In genomic region chr5:105292492-105292891, GRCm38 (mm10) we compare ENCODE assay signal across 27 mouse cellular contexts. TPM values are rescaled to one million over a fixed set of nuclear protein-coding genes. Genes with fewer than 3 reads are reported as not detected.
A peak's percentile ranks its signal among the peaks of the same experiment; 100 is the strongest.
DNase-seq lines count a peak whose midpoint lies in the region; ATAC-seq and TF ChIP-seq lines count a peak whose summit lies in the region.
"Had no signal": no experiment of that assay in that cellular context is flagged by ENCODE, and none has a peak within 500 bp of the region (broad histone marks: within the 10 kb centered on the region; RNA-seq: fewer than 3 reads in every experiment).

No protein-coding gene starts in this region.

- no peaks in the 10 kb centered on the region for H3K27me3 ChIP-seq in heart, postnatal 0 days (ENCODE audit: control insufficient read depth, insufficient read depth, low read length)
- H3K27me3 ChIP-seq in liver, embryonic 16.5 days (ENCODE audit: control insufficient read depth, insufficient read depth, low read depth, low read length), result no peaks in the 10 kb centered on the region
- H3K27me3 ChIP-seq: limb, embryonic 13.5 days; midbrain, embryonic 15.5 days; neural tube, embryonic 13.5 days had no signal

- no peak for DNase-seq in heart, postnatal 0 days (ENCODE audit: low spot score)
- no peak for DNase-seq in heart, adult 18-20 months
- DNase-seq in liver, result no peak
- DNase-seq in adrenal gland, postnatal 25 days, result no peak
- DNase-seq: cerebellum, adult 11 months; gastrocnemius, postnatal 25 days; kidney, adult 2 months; kidney, postnatal 10 days; lung, postnatal 14 days; right cerebral cortex, adult 18-20 months had no signal

- peak overlapping the region; percentile 43; the same call in 1 of the 2 replicates for H3K4me2 ChIP-seq in heart, postnatal 0 days (ENCODE audit: low read depth, low read length)
- H3K4me2 ChIP-seq in liver, embryonic 16.5 days (ENCODE audit: low read depth, low read length), result no peak overlapping the region
- H3K4me2 ChIP-seq: limb, embryonic 13.5 days; midbrain, embryonic 15.5 days; neural tube, embryonic 13.5 days had no signal

- no peaks in the 10 kb centered on the region for H3K36me3 ChIP-seq in heart, postnatal 0 days (replicated peaks; ENCODE audit: control insufficient read depth, insufficient read depth, low read length)
- H3K36me3 ChIP-seq in liver, embryonic 16.5 days (ENCODE audit: control insufficient read depth, insufficient read depth), result no peaks in the 10 kb centered on the region
- no peaks in the 10 kb centered on the region for H3K36me3 ChIP-seq in macrophage (ENCODE audit: inconsistent target)
- H3K36me3 ChIP-seq: forebrain, embryonic 10.5 days; heart, embryonic 10.5 days; hindbrain, embryonic 10.5 days; limb, embryonic 13.5 days; midbrain, embryonic 15.5 days; neural tube, embryonic 13.5 days had no signal

- no peaks in the 10 kb centered on the region for H3K9me3 ChIP-seq in heart, postnatal 0 days (replicated peaks; ENCODE audit: control insufficient read depth, low read length)
- H3K9me3 ChIP-seq in liver, embryonic 16.5 days (replicated peaks; ENCODE audit: control insufficient read depth, low read length), result no peaks in the 10 kb centered on the region
- H3K9me3 ChIP-seq: forebrain, embryonic 10.5 days; heart, embryonic 10.5 days; hindbrain, embryonic 10.5 days; limb, embryonic 13.5 days; midbrain, embryonic 15.5 days; neural tube, embryonic 13.5 days had no signal

- no peaks in the 10 kb centered on the region for H3K4me1 ChIP-seq in heart, postnatal 0 days (ENCODE audit: control insufficient read depth, insufficient read depth)
- H3K4me1 ChIP-seq in liver, embryonic 16.5 days (ENCODE audit: control insufficient read depth, low read depth, low read length), result no peaks in the 10 kb centered on the region
- H3K4me1 ChIP-seq in brown adipose tissue, adult 24 weeks (ENCODE audit: control insufficient read depth, insufficient read depth, insufficient read length, low read length), result peaks cover 9% of the 10 kb centered on the region
- H3K4me1 ChIP-seq: forebrain, embryonic 10.5 days; midbrain, embryonic 15.5 days; neural tube, embryonic 13.5 days had no signal

- H3K79me2 ChIP-seq in macrophage (ENCODE audit: inconsistent target), result peaks cover 32% of the 10 kb centered on the region; the same call in 1 of the 2 replicates

- TF ChIP-seq EP300 in heart, postnatal 0 days (IDR thresholded peaks at IDR 0.05; ENCODE audit: low read depth), result no peak

- no peak overlapping the region for H3K9ac ChIP-seq in heart, postnatal 0 days (replicated peaks; ENCODE audit: low read depth, low read length)
- no peak overlapping the region for H3K9ac ChIP-seq in liver, embryonic 16.5 days (ENCODE audit: low read depth, low read length)
- H3K9ac ChIP-seq: limb, embryonic 13.5 days; midbrain, embryonic 15.5 days; neural tube, embryonic 13.5 days had no signal

- WGBS in heart, postnatal 0 days, result 98% methylated on average over 1 of the region's 1 CpGs
- 55% methylated on average over 1 of the region's 1 CpGs for WGBS in liver, embryonic 16.5 days (ENCODE audit: insufficient replicate concordance)
- 100% methylated on average over 1 of the region's 1 CpGs for WGBS in macrophage (ENCODE audit: missing documents)

- no peak for TF ChIP-seq CTCF in heart, postnatal 0 days (IDR thresholded peaks at IDR 0.05; ENCODE audit: low read depth)

- H3K27ac ChIP-seq in heart, postnatal 0 days (ENCODE audit: low read depth), result no peak overlapping the region
- H3K27ac ChIP-seq in liver, embryonic 16.5 days (ENCODE audit: low read length), result no peak overlapping the region
- peak overlapping the region; percentile 81 for H3K27ac ChIP-seq in brown adipose tissue, adult 24 weeks (replicated peaks; ENCODE audit: low read depth, low read length)
- H3K27ac ChIP-seq in macrophage, result no peak overlapping the region
- H3K27ac ChIP-seq: forebrain, embryonic 10.5 days; heart, embryonic 10.5 days; midbrain, embryonic 15.5 days; neural tube, embryonic 13.5 days had no signal

- H3K4me3 ChIP-seq in heart, postnatal 0 days (ENCODE audit: low read depth, low read length), result no peak overlapping the region
- no peak overlapping the region for H3K4me3 ChIP-seq in liver, embryonic 16.5 days (ENCODE audit: low read depth, low read length)
- peak overlapping the region; percentile 44 for H3K4me3 ChIP-seq in brown adipose tissue, adult 24 weeks (ENCODE audit: insufficient read depth, low read depth, low read length)
- peak overlapping the region; percentile 3; the same call in 1 of the 2 replicates for H3K4me3 ChIP-seq in macrophage (ENCODE audit: inconsistent target)
- H3K4me3 ChIP-seq: forebrain, embryonic 10.5 days; heart, embryonic 10.5 days; hindbrain, embryonic 10.5 days; limb, embryonic 13.5 days; midbrain, embryonic 15.5 days; neural tube, embryonic 13.5 days had no signal

- ATAC-seq in heart, postnatal 0 days (ENCODE audit: insufficient read depth, low read depth), result no peak
- peak; percentile 32; the same call in 1 of the 2 replicates for ATAC-seq in liver, embryonic 16.5 days (ENCODE audit: low read depth)
- ATAC-seq: forebrain, embryonic 16.5 days; midbrain, embryonic 15.5 days had no signal

RNA-seq across cellular contexts. Expression of gene Gm43302, which starts 1.0 kb away (rescaled TPM):
- 0.93 TPM in 1 of 2 replicates, not detected in the other for total RNA-seq in heart, postnatal 0 days (2014; rRNA removed; ENCODE audit: low replicate concordance)
- 0.10 TPM in 1 of 2 replicates, not detected in the other for polyA plus RNA-seq in heart, postnatal 0 days (2015; fragmentation: Nextera tagmentation; extraction: Ambion mirVana)
- total RNA-seq in heart, adult 18-20 months (2021), result not detected
- 0.02 and 0.14 TPM in 2 replicates for polyA plus RNA-seq in liver, embryonic 16.5 days (2015; fragmentation: Nextera tagmentation; extraction: Ambion mirVana)
- polyA plus RNA-seq in brown adipose tissue, adult 24 weeks (2012; ENCODE audit: insufficient read depth, insufficient read length, missing spikeins), result 2.3 and 5.3 TPM in 2 replicates
- 1 to 10 TPM in 8 of 26 experiments, under 1 TPM in 6, not detected in 12; 0.13 to 5.9 (median 1.6) TPM for total RNA-seq in macrophage (2018; cell fraction: chromatin; rRNA removed)
- total RNA-seq in macrophage (2018; cell fraction: cytosol; rRNA removed), result 1 to 10 TPM in 8 of 26 experiments, under 1 TPM in 9, not detected in 9; 0.06 to 1.9 (median 0.93) TPM
- 1 to 10 TPM in 12 of 26 experiments, under 1 TPM in 5, not detected in 9; 0.40 to 5.4 (median 2.0) TPM for total RNA-seq in macrophage (2018; cell fraction: nucleus; rRNA removed)
- polyA plus RNA-seq in macrophage (2018), result 0.05 TPM in 1 of 3 replicates, not detected in the others
- 0.39 TPM in 1 of 2 replicates, not detected in the other for total RNA-seq in adrenal gland, postnatal 25 days (2021)
- total RNA-seq: left cerebral cortex, postnatal 14 days; megakaryocyte, adult 5-6 weeks had no signal
- polyA plus RNA-seq: C2C12; embryonic facial prominence, embryonic 11.5 days; forebrain, embryonic 10.5 days; heart, embryonic 10.5 days; heart, embryonic 16.5 days; hindbrain, embryonic 10.5 days; limb, embryonic 13.5 days; neural tube, embryonic 13.5 days had no signal

RNA-seq across cellular contexts. Expression of gene Gbp6, which starts 1.0 kb away (rescaled TPM):
- total RNA-seq in heart, postnatal 0 days (2014; rRNA removed; ENCODE audit: low replicate concordance), result 7.2 and 11.6 TPM in 2 replicates
- 1.9 and 2.2 TPM in 2 replicates for polyA plus RNA-seq in heart, postnatal 0 days (2015; fragmentation: Nextera tagmentation; extraction: Ambion mirVana)
- 10 to 100 TPM; 23.8 to 28.8 TPM for total RNA-seq in heart, adult 18-20 months (2021)
- 2.9 and 3.0 TPM in 2 replicates for polyA plus RNA-seq in liver, embryonic 16.5 days (2015; fragmentation: Nextera tagmentation; extraction: Ambion mirVana)
- polyA plus RNA-seq in brown adipose tissue, adult 24 weeks (2012; ENCODE audit: insufficient read depth, insufficient read length, missing spikeins), result 11.4 and 18.9 TPM in 2 replicates
- total RNA-seq in macrophage (2018; cell fraction: chromatin; rRNA removed), result 1,000 to 10,000 TPM in 2 of 26 experiments, 100 to 1,000 TPM in 17, 10 to 100 TPM in 7; 24.0 to 1,385 (median 376) TPM
- total RNA-seq in macrophage (2018; cell fraction: cytosol; rRNA removed), result 100 to 1,000 TPM in 14 of 26 experiments, 10 to 100 TPM in 12; 27.2 to 451 (median 208) TPM
- total RNA-seq in macrophage (2018; cell fraction: nucleus; rRNA removed), result 1,000 to 10,000 TPM in 2 of 26 experiments, 100 to 1,000 TPM in 19, 10 to 100 TPM in 5; 21.9 to 1,042 (median 399) TPM
- polyA plus RNA-seq in macrophage (2018), result 13.4 to 70.7 TPM (median 22.3 TPM) in 3 replicates
- total RNA-seq in adrenal gland, postnatal 25 days (2021), result 5.3 and 6.3 TPM in 2 replicates

RNA-seq across cellular contexts. Expression of gene Gbp10, which starts 53.2 kb away (rescaled TPM):
- total RNA-seq in heart, postnatal 0 days (2014; rRNA removed; ENCODE audit: low replicate concordance), result not detected in 2 replicates
- not detected in 2 replicates for polyA plus RNA-seq in heart, postnatal 0 days (2015; fragmentation: Nextera tagmentation; extraction: Ambion mirVana)
- total RNA-seq in heart, adult 18-20 months (2021), result 1 to 10 TPM; 2.3 to 2.4 TPM
- polyA plus RNA-seq in liver, embryonic 16.5 days (2015; fragmentation: Nextera tagmentation; extraction: Ambion mirVana), result 0.35 and 0.44 TPM in 2 replicates
- polyA plus RNA-seq in brown adipose tissue, adult 24 weeks (2012; ENCODE audit: insufficient read depth, insufficient read length, missing spikeins), result 0.52 and 1.3 TPM in 2 replicates
- total RNA-seq in macrophage (2018; cell fraction: chromatin; rRNA removed), result 10 to 100 TPM in 4 of 26 experiments, 1 to 10 TPM in 12, under 1 TPM in 4, not detected in 6; 0.20 to 41.0 (median 6.5) TPM
- 10 to 100 TPM in 1 of 26 experiments, 1 to 10 TPM in 13, under 1 TPM in 12; 0.05 to 10.5 (median 2.2) TPM for total RNA-seq in macrophage (2018; cell fraction: cytosol; rRNA removed)
- total RNA-seq in macrophage (2018; cell fraction: nucleus; rRNA removed), result 100 to 1,000 TPM in 1 of 26 experiments, 10 to 100 TPM in 13, 1 to 10 TPM in 5, under 1 TPM in 5, not detected in 2; 0.19 to 108 (median 14.8) TPM
- polyA plus RNA-seq in macrophage (2018), result 0.07 to 1.1 TPM in 2 of 3 replicates, not detected in the other
- total RNA-seq in adrenal gland, postnatal 25 days (2021), result not detected in 2 replicates
- total RNA-seq: layer of hippocampus, adult 18-20 months; layer of hippocampus, postnatal 25 days; left cerebral cortex, postnatal 14 days; megakaryocyte, adult 5-6 weeks had no signal
- polyA plus RNA-seq: forebrain, embryonic 10.5 days; hindbrain, embryonic 10.5 days; limb, embryonic 13.5 days had no signal

Comparison
In these comparisons a context has a peak if more than half of its experiments do, and no peak if none do; other contexts are left out.
1. H3K4me3 ChIP-seq: peak in brown adipose tissue, adult 24 weeks (single experiment) and macrophage (single experiment); none in heart, postnatal 0 days (single experiment) and liver, embryonic 16.5 days (single experiment).